Mouse (Mus musculus) hindbrain, embryonic 16.5 days (tissue): ENCODE results near the gene Ttll12. TPM values are rescaled to one million over a fixed set of nuclear protein-coding genes. Genes with fewer than 3 reads are reported as not detected.

Experiments used
- ATAC-seq: fragments of 200-750 bp; cut with Nextera tagmentation; 2 replicates; pipeline ENCODE4 v1.8.0; 2017; ENCODE audit warnings: moderate TSS enrichment, moderate library complexity
- H3K27ac ChIP-seq: fragments of 300-500 bp; sonication (generic); 2 replicates; pipeline ENCODE4 v1.5.1; 2014; ENCODE audit warnings: low read depth, mild to moderate bottlenecking, control low read depth, low read length, moderate library complexity
- H3K27me3 ChIP-seq: fragments of 300-500 bp; sonication (generic); replicated peaks from 2 replicates; pipeline ENCODE4 v1.6.1; 2014; ENCODE audit warnings: low read length; ENCODE audit not compliant: control insufficient read depth, insufficient read depth
- H3K36me3 ChIP-seq: fragments of 300-500 bp; sonication (generic); 2 replicates; pipeline ENCODE4 v1.6.1; 2014; ENCODE audit warnings: mild to moderate bottlenecking, low read length, moderate library complexity, mixed read lengths; ENCODE audit not compliant: control insufficient read depth, insufficient read depth
- H3K4me1 ChIP-seq: fragments of 300-500 bp; sonication (generic); 2 replicates; pipeline ENCODE4 v1.6.1; 2014; ENCODE audit warnings: low read depth, low read length; ENCODE audit not compliant: control insufficient read depth, insufficient read depth
- H3K4me2 ChIP-seq: fragments of 300-500 bp; sonication (generic); 2 replicates; pipeline ENCODE4 v1.6.1; 2014; ENCODE audit warnings: mild to moderate bottlenecking, low read length, control low read depth, moderate library complexity
- H3K4me3 ChIP-seq: fragments of 300-500 bp; sonication (generic); 2 replicates; pipeline ENCODE4 v1.5.1; 2014; ENCODE audit warnings: mild to moderate bottlenecking, low read length, control low read depth, moderate library complexity
- H3K9ac ChIP-seq: fragments of 300-500 bp; sonication (generic); 2 replicates; pipeline ENCODE4 v1.6.1; 2014; ENCODE audit warnings: low read depth, mild to moderate bottlenecking, control low read depth, low read length, moderate library complexity
- H3K9me3 ChIP-seq: fragments of 300-500 bp; sonication (generic); 2 replicates; pipeline ENCODE4 v1.6.1; 2014; ENCODE audit warnings: mild to moderate bottlenecking, low read length, moderate library complexity; ENCODE audit not compliant: control insufficient read depth
- WGBS: fragments of 180-500 bp; shearing (Covaris S2); extraction: QIAGEN DNeasy Blood & Tissue Kit; methylation state at CpG from one replicate; pipeline ENCODE4 v1.1.7; 2014; 5-methylcytosine and 5-hydroxymethylcytosine counted together
- polyA plus RNA-seq: library from polyadenylated mRNA; unstranded; fragments of >200 nt; fragmentation: Nextera tagmentation; extraction: Ambion mirVana; gene quantifications from 2 replicates; pipeline ENCODE4 v1.2.1, GENCODE M21; 2015

The Ttll12 gene
- polyA plus RNA-seq, 1 experiment from 2014 or later, result 42.6 TPM

GRCm38 (mm10) chr15:83560941-83561477 is 33.9 kb downstream of the Ttll12 start:
- H3K4me2 ChIP-seq, result no peak overlapping the region
- no peak for ATAC-seq
- no peaks in the 10 kb centered on the region for H3K9me3 ChIP-seq
- H3K4me3 ChIP-seq, result no peak overlapping the region
- no peaks in the 10 kb centered on the region for H3K36me3 ChIP-seq
- peaks cover 6% of the 10 kb centered on the region; the same call in 1 of the 2 replicates for H3K27me3 ChIP-seq
- 48% methylated on average over 5 of the region's 5 CpGs for WGBS
- no peak overlapping the region for H3K27ac ChIP-seq
- H3K4me1 ChIP-seq, result peaks cover 13% of the 10 kb centered on the region
- no peak overlapping the region for H3K9ac ChIP-seq

GRCm38 (mm10) chr15:83555161-83555974 is 39.6 kb downstream of the Ttll12 start:
- Histone ChIP-seq H3K27me3 (no peaks in the 10 kb centered on the region), H3K27ac (peak overlapping the region; percentile 97), H3K36me3 (peaks cover 4% of the 10 kb centered on the region; the same call in 1 of the 2 replicates), H3K4me2 (peak overlapping the region; percentile 87), H3K4me3 (peak overlapping the region; percentile 89), H3K9ac (peak overlapping the region; percentile 98), H3K9me3 (no peaks in the 10 kb centered on the region), H3K4me1 (peaks cover 8% of the 10 kb centered on the region)
- ATAC-seq, result peak; percentile 95
- 1% methylated on average over 49 of the region's 74 CpGs for WGBS

GRCm38 (mm10) chr15:83553831-83554230 is 41.1 kb downstream of the Ttll12 start:
- ATAC-seq, result no peak
- no peak overlapping the region for H3K4me3 ChIP-seq
- no peak overlapping the region for H3K9ac ChIP-seq
- no peak overlapping the region for H3K27ac ChIP-seq
- no peaks in the 10 kb centered on the region for H3K27me3 ChIP-seq
- H3K36me3 ChIP-seq, result peaks cover 12% of the 10 kb centered on the region
- no peak overlapping the region for H3K4me2 ChIP-seq
- no peaks in the 10 kb centered on the region for H3K9me3 ChIP-seq
- peaks cover 8% of the 10 kb centered on the region for H3K4me1 ChIP-seq

- no peaks in the 10 kb centered on the region for H3K9me3 ChIP-seq
These were observed 44.8 kb downstream of the Ttll12 start for GRCm38 (mm10) chr15:83550137-83550536.

GRCm38 (mm10) chr15:83547144-83547543 is 47.8 kb downstream of the Ttll12 start:
- Histone ChIP-seq H3K4me2 (no peak overlapping the region), H3K4me3 (no peak overlapping the region), H3K9ac (no peak overlapping the region), H3K9me3 (no peaks in the 10 kb centered on the region), H3K27me3 (no peaks in the 10 kb centered on the region), H3K27ac (no peak overlapping the region), H3K36me3 (peaks cover 34% of the 10 kb centered on the region), H3K4me1 (no peaks in the 10 kb centered on the region)
- no peak for ATAC-seq
- 89% methylated on average over 8 of the region's 8 CpGs for WGBS

More at GRCm38 (mm10) chr15:83550137-83550536, 44.8 kb downstream of the Ttll12 start:
- Histone ChIP-seq H3K27ac (no peak overlapping the region), H3K4me3 (no peak overlapping the region), H3K4me2 (no peak overlapping the region), H3K36me3 (peaks cover 34% of the 10 kb centered on the region), H3K4me1 (peaks cover 5% of the 10 kb centered on the region), H3K9ac (no peak overlapping the region), H3K27me3 (no peaks in the 10 kb centered on the region)
- no peak for ATAC-seq
- 83% methylated on average over 2 of the region's 2 CpGs for WGBS

GRCm38 (mm10) chr15:83546029-83546428 is 48.9 kb downstream of the Ttll12 start:
- H3K27me3 ChIP-seq, result no peaks in the 10 kb centered on the region
- no peak overlapping the region for H3K4me2 ChIP-seq
- H3K9me3 ChIP-seq, result no peaks in the 10 kb centered on the region
- H3K27ac ChIP-seq, result no peak overlapping the region
- peaks cover 32% of the 10 kb centered on the region for H3K36me3 ChIP-seq
- H3K4me3 ChIP-seq, result no peak overlapping the region
- ATAC-seq, result no peak
- no peaks in the 10 kb centered on the region for H3K4me1 ChIP-seq
- WGBS, result 94% methylated on average over 7 of the region's 7 CpGs
- H3K9ac ChIP-seq, result no peak overlapping the region

GRCm38 (mm10) chr15:83541647-83542287 is 53.2 kb downstream of the Ttll12 start:
- Histone ChIP-seq H3K9me3 (no peaks in the 10 kb centered on the region), H3K36me3 (peaks cover 9% of the 10 kb centered on the region), H3K4me2 (no peak overlapping the region), H3K9ac (no peak overlapping the region), H3K4me3 (no peak overlapping the region), H3K27ac (no peak overlapping the region), H3K4me1 (no peaks in the 10 kb centered on the region), H3K27me3 (no peaks in the 10 kb centered on the region)
- ATAC-seq, result no peak
- WGBS, result 80% methylated on average over 9 of the region's 9 CpGs

GRCm38 (mm10) chr15:83539905-83540304 is 55.1 kb downstream of the Ttll12 start:
- Histone ChIP-seq H3K36me3 (no peaks in the 10 kb centered on the region), H3K9ac (no peak overlapping the region), H3K9me3 (no peaks in the 10 kb centered on the region), H3K4me2 (no peak overlapping the region), H3K27me3 (no peaks in the 10 kb centered on the region), H3K4me3 (no peak overlapping the region), H3K4me1 (no peaks in the 10 kb centered on the region), H3K27ac (no peak overlapping the region)
- no peak for ATAC-seq
- WGBS, result 71% methylated on average over 4 of the region's 4 CpGs

GRCm38 (mm10) chr15:83538855-83539254 is 56.1 kb downstream of the Ttll12 start:
- Histone ChIP-seq H3K4me1 (no peaks in the 10 kb centered on the region), H3K4me3 (no peak overlapping the region), H3K4me2 (no peak overlapping the region), H3K9me3 (no peaks in the 10 kb centered on the region), H3K9ac (no peak overlapping the region), H3K27ac (no peak overlapping the region), H3K27me3 (no peaks in the 10 kb centered on the region), H3K36me3 (no peaks in the 10 kb centered on the region)
- 97% methylated on average over 2 of the region's 2 CpGs for WGBS
- ATAC-seq, result no peak
